Mouse (Mus musculus) ES-Bruce4 (cell line): ENCODE results near the gene Odf3b.

ENCODE experiments used
- CTCF ChIP-seq: IDR thresholded peaks from one replicate; pipeline ENCODE4 v1.8.1; 2011; ENCODE audit warnings: low read depth, low read length
- EP300 ChIP-seq: IDR thresholded peaks from 2 replicates; pipeline ENCODE4 v1.6.1; 2011; ENCODE audit warnings: low read depth, low read length; ENCODE audit not compliant: insufficient read depth
- POLR2A ChIP-seq: IDR thresholded peaks from one replicate; pipeline ENCODE4 v1.8.1; 2011; ENCODE audit warnings: low read length; ENCODE audit not compliant: insufficient read depth

DNA sequence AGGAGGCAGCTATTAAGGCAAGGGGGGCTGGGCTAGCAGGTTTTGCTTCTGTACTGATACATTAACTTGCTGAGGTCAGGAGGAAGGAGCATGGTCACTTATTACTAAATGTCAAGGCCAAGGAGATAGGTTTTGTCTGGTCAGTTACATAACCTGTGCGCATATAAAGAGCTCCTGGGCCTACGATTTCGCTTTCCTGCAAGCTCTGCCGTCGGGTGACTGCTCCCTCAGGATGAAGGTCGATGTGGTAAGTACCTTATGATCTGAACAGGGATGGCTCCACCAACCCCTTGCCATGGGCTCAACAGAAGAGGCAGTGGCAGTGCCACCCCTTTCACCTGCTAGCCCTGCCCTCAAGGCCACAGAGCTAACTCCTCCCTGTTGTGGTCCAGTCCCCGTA is 44.8 kb downstream of the Odf3b start, which contains the start of gene Miox:
- TF ChIP-seq CTCF: no peak
- no peak for TF ChIP-seq POLR2A
- no peak for TF ChIP-seq EP300
